Mouse (Mus musculus): ENCODE data around the gene Hdgfl2. TPM values are rescaled to one million over a fixed set of nuclear protein-coding genes. Genes with fewer than 3 reads are reported as not detected.

The Hdgfl2 gene
- polyA plus RNA-seq, 1 experiment from 2014 or later = 80.1 TPM

DNA sequence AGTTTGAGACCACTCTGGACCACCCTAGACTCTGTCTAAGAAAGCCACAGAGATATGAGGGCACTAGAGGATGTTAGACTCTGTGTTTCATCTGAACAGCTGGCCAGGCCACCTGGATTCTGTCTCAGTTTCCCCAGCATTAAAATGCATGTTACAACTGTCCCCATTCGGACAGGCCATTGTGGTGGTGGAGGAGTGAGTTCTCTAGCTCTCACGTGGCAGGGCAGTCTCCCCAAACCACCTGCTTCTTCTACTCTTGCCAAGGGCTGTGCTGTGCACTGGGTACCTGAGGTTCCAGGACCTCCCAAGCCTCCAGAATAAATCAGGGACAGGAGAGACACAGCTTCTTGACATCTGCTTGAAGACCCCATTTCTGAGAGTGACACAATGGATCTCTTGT is 70.5 kb downstream of the Hdgfl2 start:
- Histone ChIP-seq H3K27ac (ENCODE audit: low read length) (no peak overlapping the region), H3K27me3 (ENCODE audit: control insufficient read depth, insufficient read depth, low read length) (peaks cover 23% of the 10 kb centered on the region), H3K4me1 (ENCODE audit: control insufficient read depth, insufficient read depth, low read length) (peaks cover 11% of the 10 kb centered on the region; the same call in 1 of the 2 replicates), H3K4me2 (ENCODE audit: low read depth, low read length) (no peak overlapping the region), H3K9me3 (replicated peaks; ENCODE audit: control insufficient read depth, low read length) (no peaks in the 10 kb centered on the region), H3K4me3 (replicated peaks; ENCODE audit: low read length) (no peak overlapping the region), H3K36me3 (ENCODE audit: control insufficient read depth, insufficient read depth, low read length) (no peaks in the 10 kb centered on the region), H3K9ac (ENCODE audit: low read length) (no peak overlapping the region)
- no peak for ATAC-seq (ENCODE audit: insufficient read depth, low FRiP score)
- WGBS = 44% methylated on average over 2 of the region's 2 CpGs

Other genes starting within 250 kb of the Hdgfl2 start
- 9.0 and 10.7 TPM in 2 replicates for gene Zfp119a, start 200.7 kb upstream of the Hdgfl2 start, polyA plus RNA-seq (2015; fragmentation: Nextera tagmentation; extraction: Ambion mirVana)
- 12.6 and 13.2 TPM in 2 replicates for gene Zfp959, start 187.5 kb upstream of the Hdgfl2 start, polyA plus RNA-seq (2015; fragmentation: Nextera tagmentation; extraction: Ambion mirVana)
- gene Zfp119b, start 130.1 kb upstream of the Hdgfl2 start, polyA plus RNA-seq (2015; fragmentation: Nextera tagmentation; extraction: Ambion mirVana) = 6.0 and 6.2 TPM in 2 replicates
- gene Ebi3, start 127.0 kb upstream of the Hdgfl2 start, polyA plus RNA-seq (2015; fragmentation: Nextera tagmentation; extraction: Ambion mirVana) = 4.0 and 4.7 TPM in 2 replicates
- 21.6 and 24.3 TPM in 2 replicates for gene Yju2, start 120.5 kb upstream of the Hdgfl2 start, polyA plus RNA-seq (2015; fragmentation: Nextera tagmentation; extraction: Ambion mirVana)
- 8.1 and 8.6 TPM in 2 replicates for gene Shd, start 109.2 kb upstream of the Hdgfl2 start, polyA plus RNA-seq (2015; fragmentation: Nextera tagmentation; extraction: Ambion mirVana)
- 9.9 and 13.9 TPM in 2 replicates for gene Fsd1, start 93.1 kb upstream of the Hdgfl2 start, polyA plus RNA-seq (2015; fragmentation: Nextera tagmentation; extraction: Ambion mirVana)
- 41.2 and 53.7 TPM in 2 replicates for gene Stap2, start 74.0 kb upstream of the Hdgfl2 start, polyA plus RNA-seq (2015; fragmentation: Nextera tagmentation; extraction: Ambion mirVana)
- 52.0 and 60.7 TPM in 2 replicates for gene Mpnd, start 73.9 kb upstream of the Hdgfl2 start, polyA plus RNA-seq (2015; fragmentation: Nextera tagmentation; extraction: Ambion mirVana)
- gene Sh3gl1, start 43.0 kb upstream of the Hdgfl2 start, polyA plus RNA-seq (2015; fragmentation: Nextera tagmentation; extraction: Ambion mirVana) = 145 and 154 TPM in 2 replicates
- gene Chaf1a, start 39.2 kb upstream of the Hdgfl2 start, polyA plus RNA-seq (2015; fragmentation: Nextera tagmentation; extraction: Ambion mirVana) = 16.3 and 17.8 TPM in 2 replicates
- gene Ubxn6, start 4.6 kb upstream of the Hdgfl2 start, polyA plus RNA-seq (2015; fragmentation: Nextera tagmentation; extraction: Ambion mirVana) = 39.4 and 42.1 TPM in 2 replicates
- gene Plin4, start 30.2 kb downstream of the Hdgfl2 start, polyA plus RNA-seq (2015; fragmentation: Nextera tagmentation; extraction: Ambion mirVana) = 0.80 and 0.90 TPM in 2 replicates
- 0.62 and 1.2 TPM in 2 replicates for gene Plin5, start 38.0 kb downstream of the Hdgfl2 start, polyA plus RNA-seq (2015; fragmentation: Nextera tagmentation; extraction: Ambion mirVana)
- 1.3 and 1.4 TPM in 2 replicates for gene Lrg1, start 42.4 kb downstream of the Hdgfl2 start, polyA plus RNA-seq (2015; fragmentation: Nextera tagmentation; extraction: Ambion mirVana)
- 0.50 and 0.71 TPM in 2 replicates for gene Sema6b, start 60.7 kb downstream of the Hdgfl2 start, polyA plus RNA-seq (2015; fragmentation: Nextera tagmentation; extraction: Ambion mirVana)
- 11.9 and 14.3 TPM in 2 replicates for gene Tnfaip8l1, start 82.8 kb downstream of the Hdgfl2 start, polyA plus RNA-seq (2015; fragmentation: Nextera tagmentation; extraction: Ambion mirVana)
- 106 and 116 TPM in 2 replicates for gene Mydgf, start 104.3 kb downstream of the Hdgfl2 start, polyA plus RNA-seq (2015; fragmentation: Nextera tagmentation; extraction: Ambion mirVana)
- gene Dpp9, start 139.3 kb downstream of the Hdgfl2 start, polyA plus RNA-seq (2015; fragmentation: Nextera tagmentation; extraction: Ambion mirVana) = 32.6 and 37.4 TPM in 2 replicates
- 12.3 and 12.9 TPM in 2 replicates for gene Fem1a, start 177.2 kb downstream of the Hdgfl2 start, polyA plus RNA-seq (2015; fragmentation: Nextera tagmentation; extraction: Ambion mirVana)
- 7.6 and 9.6 TPM in 2 replicates for gene Ticam1, start 197.2 kb downstream of the Hdgfl2 start, polyA plus RNA-seq (2015; fragmentation: Nextera tagmentation; extraction: Ambion mirVana)
- gene Plin3, start 213.2 kb downstream of the Hdgfl2 start, polyA plus RNA-seq (2015; fragmentation: Nextera tagmentation; extraction: Ambion mirVana) = 103 and 123 TPM in 2 replicates
- not detected in 2 replicates for gene Arrdc5, start 220.7 kb downstream of the Hdgfl2 start, polyA plus RNA-seq (2015; fragmentation: Nextera tagmentation; extraction: Ambion mirVana)
- gene Uhrf1, start 223.7 kb downstream of the Hdgfl2 start, polyA plus RNA-seq (2015; fragmentation: Nextera tagmentation; extraction: Ambion mirVana) = 90.4 and 92.2 TPM in 2 replicates
- 23.5 and 24.2 TPM in 2 replicates for gene Kdm4b, start 246.4 kb downstream of the Hdgfl2 start, polyA plus RNA-seq (2015; fragmentation: Nextera tagmentation; extraction: Ambion mirVana)